Mouse (Mus musculus): ENCODE data around the gene Ccl20. TPM values are rescaled to one million over a fixed set of nuclear protein-coding genes. Genes with fewer than 3 reads are reported as not detected.
A peak's percentile ranks its signal among the peaks of the same experiment; 100 is the strongest.

Gene Ccl20
- 7.6 and 7.9 TPM in 2 replicates for polyA plus RNA-seq (2015; fragmentation: Nextera tagmentation; extraction: Ambion mirVana)

GRCm38 (mm10) chr1:83116447-83117137 is at the start of gene Ccl20:
Ccl20 (plus strand) TSS chr1:83116766.
- Histone ChIP-seq H3K4me2 (ENCODE audit: low read depth, low read length) (no peak within 1 kb of the TSS), H3K9me3 (replicated peaks; ENCODE audit: control insufficient read depth, low read length) (no peaks in the 10 kb centered on the region), H3K27ac (ENCODE audit: low read length) (peak within 1 kb of the TSS; percentile 29; the same call in 1 of the 2 replicates), H3K4me1 (ENCODE audit: control insufficient read depth, insufficient read depth, low read length) (0 out of 2 replicates have a peak, but pooled peaks cover 4% of the 10 kb centered on the region), H3K36me3 (ENCODE audit: control insufficient read depth, insufficient read depth, low read length) (no peaks in the 10 kb centered on the region), H3K27me3 (ENCODE audit: control insufficient read depth, insufficient read depth, low read length) (no peaks in the 10 kb centered on the region), H3K4me3 (replicated peaks; ENCODE audit: low read length) (no peak within 1 kb of the TSS), H3K9ac (ENCODE audit: low read length) (no peak within 1 kb of the TSS)
- ATAC-seq (ENCODE audit: insufficient read depth, low FRiP score): peak; percentile 45; the same call in 1 of the 2 replicates
- WGBS: 20% methylated on average over 8 of the region's 8 CpGs

- Histone ChIP-seq H3K27me3 (ENCODE audit: control insufficient read depth, insufficient read depth, low read length) (no peaks in the 10 kb centered on the region), H3K4me2 (ENCODE audit: low read depth, low read length) (no peak overlapping the region), H3K9ac (ENCODE audit: low read length) (no peak overlapping the region), H3K4me3 (replicated peaks; ENCODE audit: low read length) (no peak overlapping the region), H3K9me3 (replicated peaks; ENCODE audit: control insufficient read depth, low read length) (no peaks in the 10 kb centered on the region), H3K27ac (ENCODE audit: low read length) (no peak overlapping the region), H3K4me1 (ENCODE audit: control insufficient read depth, insufficient read depth, low read length) (no peaks in the 10 kb centered on the region), H3K36me3 (ENCODE audit: control insufficient read depth, insufficient read depth, low read length) (no peaks in the 10 kb centered on the region)
- ATAC-seq (ENCODE audit: insufficient read depth, low FRiP score): no peak
- WGBS: 84% methylated on average over 10 of the region's 10 CpGs
These were observed 49.4 kb upstream of the Ccl20 start for GRCm38 (mm10) chr1:83067205-83067604.

GRCm38 (mm10) chr1:83075526-83076189 is 40.9 kb upstream of the Ccl20 start:
- no peak for ATAC-seq (ENCODE audit: insufficient read depth, low FRiP score)
- Histone ChIP-seq H3K36me3 (ENCODE audit: control insufficient read depth, insufficient read depth, low read length) (no peaks in the 10 kb centered on the region), H3K4me3 (replicated peaks; ENCODE audit: low read length) (peak overlapping the region; percentile 41), H3K4me1 (ENCODE audit: control insufficient read depth, insufficient read depth, low read length) (peaks cover 4% of the 10 kb centered on the region; the same call in 1 of the 2 replicates), H3K27ac (ENCODE audit: low read length) (no peak overlapping the region), H3K9ac (ENCODE audit: low read length) (no peak overlapping the region), H3K9me3 (replicated peaks; ENCODE audit: control insufficient read depth, low read length) (no peaks in the 10 kb centered on the region), H3K27me3 (ENCODE audit: control insufficient read depth, insufficient read depth, low read length) (no peaks in the 10 kb centered on the region), H3K4me2 (ENCODE audit: low read depth, low read length) (peak overlapping the region; percentile 51)
- 33% methylated on average over 15 of the region's 15 CpGs for WGBS

- H3K4me1 ChIP-seq (ENCODE audit: control insufficient read depth, insufficient read depth, low read length): peaks cover 4% of the 10 kb centered on the region; the same call in 1 of the 2 replicates
- no peak; the same call in 1 of the 2 replicates for ATAC-seq (ENCODE audit: insufficient read depth, low FRiP score)
- 48% methylated on average over 11 of the region's 11 CpGs for WGBS
- no peaks in the 10 kb centered on the region for H3K27me3 ChIP-seq (ENCODE audit: control insufficient read depth, insufficient read depth, low read length)
- H3K4me3 ChIP-seq (replicated peaks; ENCODE audit: low read length): peak overlapping the region; percentile 41
- no peak overlapping the region for H3K9ac ChIP-seq (ENCODE audit: low read length)
- no peaks in the 10 kb centered on the region for H3K36me3 ChIP-seq (ENCODE audit: control insufficient read depth, insufficient read depth, low read length)
- H3K4me2 ChIP-seq (ENCODE audit: low read depth, low read length): peak overlapping the region; percentile 51
- H3K9me3 ChIP-seq (replicated peaks; ENCODE audit: control insufficient read depth, low read length): no peaks in the 10 kb centered on the region
- H3K27ac ChIP-seq (ENCODE audit: low read length): no peak overlapping the region
These were observed 40.2 kb upstream of the Ccl20 start for GRCm38 (mm10) chr1:83076190-83076917.

- no peak overlapping the region for H3K9ac ChIP-seq (ENCODE audit: low read length)
- H3K27ac ChIP-seq (ENCODE audit: low read length): no peak overlapping the region
- no peaks in the 10 kb centered on the region for H3K27me3 ChIP-seq (ENCODE audit: control insufficient read depth, insufficient read depth, low read length)
- WGBS: 67% methylated on average over 6 of the region's 6 CpGs
- no peaks in the 10 kb centered on the region for H3K9me3 ChIP-seq (replicated peaks; ENCODE audit: control insufficient read depth, low read length)
- H3K4me1 ChIP-seq (ENCODE audit: control insufficient read depth, insufficient read depth, low read length): peaks cover 4% of the 10 kb centered on the region; the same call in 1 of the 2 replicates
- no peak overlapping the region for H3K4me3 ChIP-seq (replicated peaks; ENCODE audit: low read length)
- no peaks in the 10 kb centered on the region for H3K36me3 ChIP-seq (ENCODE audit: control insufficient read depth, insufficient read depth, low read length)
- H3K4me2 ChIP-seq (ENCODE audit: low read depth, low read length): no peak overlapping the region
- no peak for ATAC-seq (ENCODE audit: insufficient read depth, low FRiP score)
These were observed 39.5 kb upstream of the Ccl20 start for GRCm38 (mm10) chr1:83077016-83077415.

GRCm38 (mm10) chr1:83084790-83085189 is 31.8 kb upstream of the Ccl20 start:
- no peak overlapping the region for H3K4me3 ChIP-seq (replicated peaks; ENCODE audit: low read length)
- H3K9ac ChIP-seq (ENCODE audit: low read length): no peak overlapping the region
- H3K27ac ChIP-seq (ENCODE audit: low read length): no peak overlapping the region
- no peaks in the 10 kb centered on the region for H3K4me1 ChIP-seq (ENCODE audit: control insufficient read depth, insufficient read depth, low read length)
- ATAC-seq (ENCODE audit: insufficient read depth, low FRiP score): peak; percentile 58; the same call in 1 of the 2 replicates
- no peaks in the 10 kb centered on the region for H3K27me3 ChIP-seq (ENCODE audit: control insufficient read depth, insufficient read depth, low read length)
- H3K36me3 ChIP-seq (ENCODE audit: control insufficient read depth, insufficient read depth, low read length): no peaks in the 10 kb centered on the region
- H3K4me2 ChIP-seq (ENCODE audit: low read depth, low read length): no peak overlapping the region
- H3K9me3 ChIP-seq (replicated peaks; ENCODE audit: control insufficient read depth, low read length): no peaks in the 10 kb centered on the region
- WGBS: 74% methylated on average over 2 of the region's 2 CpGs

- 59% methylated on average over 3 of the region's 3 CpGs for WGBS
These were observed 25.3 kb upstream of the Ccl20 start for GRCm38 (mm10) chr1:83091268-83091667.

GRCm38 (mm10) chr1:83096935-83097334 is 19.6 kb upstream of the Ccl20 start:
- 81% methylated on average over 4 of the region's 4 CpGs for WGBS
- no peak overlapping the region for H3K4me3 ChIP-seq (replicated peaks; ENCODE audit: low read length)
- no peaks in the 10 kb centered on the region for H3K4me1 ChIP-seq (ENCODE audit: control insufficient read depth, insufficient read depth, low read length)
- no peaks in the 10 kb centered on the region for H3K27me3 ChIP-seq (ENCODE audit: control insufficient read depth, insufficient read depth, low read length)
- no peaks in the 10 kb centered on the region for H3K9me3 ChIP-seq (replicated peaks; ENCODE audit: control insufficient read depth, low read length)
- H3K9ac ChIP-seq (ENCODE audit: low read length): no peak overlapping the region
- no peaks in the 10 kb centered on the region for H3K36me3 ChIP-seq (ENCODE audit: control insufficient read depth, insufficient read depth, low read length)
- ATAC-seq (ENCODE audit: insufficient read depth, low FRiP score): no peak
- no peak overlapping the region for H3K4me2 ChIP-seq (ENCODE audit: low read depth, low read length)
- no peak overlapping the region for H3K27ac ChIP-seq (ENCODE audit: low read length)

More at GRCm38 (mm10) chr1:83091268-83091667, 25.3 kb upstream of the Ccl20 start:
- H3K9me3 ChIP-seq (replicated peaks; ENCODE audit: control insufficient read depth, low read length): no peaks in the 10 kb centered on the region
- no peaks in the 10 kb centered on the region for H3K36me3 ChIP-seq (ENCODE audit: control insufficient read depth, insufficient read depth, low read length)
- ATAC-seq (ENCODE audit: insufficient read depth, low FRiP score): no peak
- H3K4me2 ChIP-seq (ENCODE audit: low read depth, low read length): no peak overlapping the region
- no peaks in the 10 kb centered on the region for H3K27me3 ChIP-seq (ENCODE audit: control insufficient read depth, insufficient read depth, low read length)
- H3K4me1 ChIP-seq (ENCODE audit: control insufficient read depth, insufficient read depth, low read length): no peaks in the 10 kb centered on the region
- no peak overlapping the region for H3K4me3 ChIP-seq (replicated peaks; ENCODE audit: low read length)
- H3K27ac ChIP-seq (ENCODE audit: low read length): no peak overlapping the region
- H3K9ac ChIP-seq (ENCODE audit: low read length): no peak overlapping the region

- Histone ChIP-seq H3K4me3 (replicated peaks; ENCODE audit: low read length) (no peak overlapping the region), H3K27ac (ENCODE audit: low read length) (no peak overlapping the region), H3K4me1 (ENCODE audit: control insufficient read depth, insufficient read depth, low read length) (no peaks in the 10 kb centered on the region), H3K9me3 (replicated peaks; ENCODE audit: control insufficient read depth, low read length) (no peaks in the 10 kb centered on the region), H3K4me2 (ENCODE audit: low read depth, low read length) (no peak overlapping the region), H3K9ac (ENCODE audit: low read length) (no peak overlapping the region), H3K27me3 (ENCODE audit: control insufficient read depth, insufficient read depth, low read length) (no peaks in the 10 kb centered on the region), H3K36me3 (ENCODE audit: control insufficient read depth, insufficient read depth, low read length) (no peaks in the 10 kb centered on the region)
- 78% methylated on average over 2 of the region's 2 CpGs for WGBS
- no peak for ATAC-seq (ENCODE audit: insufficient read depth, low FRiP score)
These were observed 17.4 kb upstream of the Ccl20 start for GRCm38 (mm10) chr1:83099160-83099559.
